Mouse (Mus musculus): ENCODE results near the gene Hspb1. TPM values are rescaled to one million over a fixed set of nuclear protein-coding genes. Genes with fewer than 3 reads are reported as not detected.

Gene Hspb1
- polyA plus RNA-seq, 1 experiment from 2014 or later: 952 TPM

- H3K9me3 ChIP-seq (replicated peaks): no peaks in the 10 kb centered on the region
- peak overlapping the region; percentile 36 for H3K4me2 ChIP-seq
- H3K4me3 ChIP-seq: no peak overlapping the region
- WGBS: 44% methylated on average over 6 of the region's 6 CpGs
- H3K36me3 ChIP-seq: peaks cover 30% of the 10 kb centered on the region
- peaks cover 54% of the 10 kb centered on the region for H3K4me1 ChIP-seq (replicated peaks)
- ATAC-seq (replicated peaks; ENCODE audit: insufficient number of reproducible peaks, insufficient read depth, low FRiP score, low read depth): peak; percentile 80
- peak overlapping the region; percentile 95 for H3K27ac ChIP-seq
- no peaks in the 10 kb centered on the region for H3K27me3 ChIP-seq
- H3K9ac ChIP-seq: 0 out of 2 replicates have a peak overlapping the region, but pooled peaks have one; percentile 15
Measured at GRCm38 (mm10) chr5:135914156-135914555, 26.4 kb downstream of the Hspb1 start.

- 59% methylated on average over 6 of the region's 6 CpGs for WGBS
- peak overlapping the region; percentile 68 for H3K27ac ChIP-seq
- peaks cover 24% of the 10 kb centered on the region for H3K36me3 ChIP-seq
- no peak overlapping the region for H3K4me3 ChIP-seq
- no peaks in the 10 kb centered on the region for H3K9me3 ChIP-seq (replicated peaks)
- ATAC-seq (replicated peaks; ENCODE audit: insufficient number of reproducible peaks, insufficient read depth, low FRiP score, low read depth): no peak
- no peaks in the 10 kb centered on the region for H3K27me3 ChIP-seq
- peaks cover 53% of the 10 kb centered on the region for H3K4me1 ChIP-seq (replicated peaks)
- H3K4me2 ChIP-seq: no peak overlapping the region
- H3K9ac ChIP-seq: no peak overlapping the region
Measured at GRCm38 (mm10) chr5:135916051-135916565, 28.4 kb downstream of the Hspb1 start.

GRCm38 (mm10) chr5:135916601-135917000 lies 28.9 kb downstream of the Hspb1 start:
- Histone ChIP-seq H3K4me2 (no peak overlapping the region), H3K4me3 (no peak overlapping the region), H3K4me1 (replicated peaks) (peaks cover 53% of the 10 kb centered on the region), H3K27ac (peak overlapping the region; percentile 68), H3K27me3 (no peaks in the 10 kb centered on the region), H3K36me3 (peaks cover 24% of the 10 kb centered on the region), H3K9ac (no peak overlapping the region), H3K9me3 (replicated peaks) (no peaks in the 10 kb centered on the region)
- WGBS: 82% methylated on average over 3 of the region's 3 CpGs
- no peak for ATAC-seq (replicated peaks; ENCODE audit: insufficient number of reproducible peaks, insufficient read depth, low FRiP score, low read depth)

- H3K27me3 ChIP-seq: no peaks in the 10 kb centered on the region
- no peak overlapping the region for H3K4me3 ChIP-seq
- peaks cover 44% of the 10 kb centered on the region for H3K4me1 ChIP-seq (replicated peaks)
- no peaks in the 10 kb centered on the region for H3K9me3 ChIP-seq (replicated peaks)
- WGBS: 89% methylated on average over 8 of the region's 8 CpGs
- ATAC-seq (replicated peaks; ENCODE audit: insufficient number of reproducible peaks, insufficient read depth, low FRiP score, low read depth): no peak
- peaks cover 31% of the 10 kb centered on the region for H3K36me3 ChIP-seq
- peak overlapping the region; percentile 68; the same call in 1 of the 2 replicates for H3K27ac ChIP-seq
- no peak overlapping the region for H3K4me2 ChIP-seq
- H3K9ac ChIP-seq: no peak overlapping the region
Measured at GRCm38 (mm10) chr5:135917327-135918058, 29.8 kb downstream of the Hspb1 start.

GRCm38 (mm10) chr5:135918059-135918437 lies 30.3 kb downstream of the Hspb1 start:
- WGBS: 89% methylated on average over 5 of the region's 5 CpGs
- Histone ChIP-seq H3K36me3 (peaks cover 34% of the 10 kb centered on the region), H3K4me2 (no peak overlapping the region), H3K9me3 (replicated peaks) (no peaks in the 10 kb centered on the region), H3K4me1 (replicated peaks) (peaks cover 39% of the 10 kb centered on the region), H3K27me3 (no peaks in the 10 kb centered on the region), H3K9ac (no peak overlapping the region), H3K27ac (no peak overlapping the region), H3K4me3 (no peak overlapping the region)
- no peak for ATAC-seq (replicated peaks; ENCODE audit: insufficient number of reproducible peaks, insufficient read depth, low FRiP score, low read depth)

- H3K27me3 ChIP-seq: no peaks in the 10 kb centered on the region
- H3K27ac ChIP-seq: no peak overlapping the region
- peaks cover 36% of the 10 kb centered on the region for H3K36me3 ChIP-seq
- H3K4me2 ChIP-seq: no peak overlapping the region
- H3K9me3 ChIP-seq (replicated peaks): no peaks in the 10 kb centered on the region
- H3K4me3 ChIP-seq: no peak overlapping the region
- ATAC-seq (replicated peaks; ENCODE audit: insufficient number of reproducible peaks, insufficient read depth, low FRiP score, low read depth): no peak
- no peak overlapping the region for H3K9ac ChIP-seq
- WGBS: 90% methylated on average over 5 of the region's 5 CpGs
- peaks cover 33% of the 10 kb centered on the region for H3K4me1 ChIP-seq (replicated peaks)
Measured at GRCm38 (mm10) chr5:135918593-135918992, 30.9 kb downstream of the Hspb1 start.

- H3K4me3 ChIP-seq: no peak overlapping the region
- no peaks in the 10 kb centered on the region for H3K27me3 ChIP-seq
- H3K9ac ChIP-seq: no peak overlapping the region
- WGBS: 87% methylated on average over 3 of the region's 3 CpGs
- no peak overlapping the region for H3K4me2 ChIP-seq
- H3K27ac ChIP-seq: no peak overlapping the region
- H3K36me3 ChIP-seq: peaks cover 42% of the 10 kb centered on the region
- H3K9me3 ChIP-seq (replicated peaks): no peaks in the 10 kb centered on the region
- ATAC-seq (replicated peaks; ENCODE audit: insufficient number of reproducible peaks, insufficient read depth, low FRiP score, low read depth): no peak
- peaks cover 21% of the 10 kb centered on the region for H3K4me1 ChIP-seq (replicated peaks)
Measured at GRCm38 (mm10) chr5:135919902-135920301, 32.2 kb downstream of the Hspb1 start.

- Histone ChIP-seq H3K9me3 (replicated peaks) (no peaks in the 10 kb centered on the region), H3K4me2 (no peak overlapping the region), H3K4me3 (no peak overlapping the region), H3K27ac (no peak overlapping the region), H3K36me3 (peaks cover 57% of the 10 kb centered on the region), H3K9ac (no peak overlapping the region), H3K27me3 (no peaks in the 10 kb centered on the region), H3K4me1 (replicated peaks) (peaks cover under 1% of the 10 kb centered on the region; the same call in 1 of the 2 replicates)
- ATAC-seq (replicated peaks; ENCODE audit: insufficient number of reproducible peaks, insufficient read depth, low FRiP score, low read depth): no peak
- 97% methylated on average over 7 of the region's 7 CpGs for WGBS
Measured at GRCm38 (mm10) chr5:135923901-135924300, 36.2 kb downstream of the Hspb1 start.

GRCm38 (mm10) chr5:135929685-135930424 lies 42.1 kb downstream of the Hspb1 start:
- no peak for ATAC-seq (replicated peaks; ENCODE audit: insufficient number of reproducible peaks, insufficient read depth, low FRiP score, low read depth)
- peaks cover 53% of the 10 kb centered on the region for H3K36me3 ChIP-seq
- H3K4me2 ChIP-seq: no peak overlapping the region
- no peak overlapping the region for H3K9ac ChIP-seq
- H3K4me3 ChIP-seq: no peak overlapping the region
- H3K27ac ChIP-seq: no peak overlapping the region
- no peaks in the 10 kb centered on the region for H3K27me3 ChIP-seq
- WGBS: 70% methylated on average over 6 of the region's 6 CpGs
- no peaks in the 10 kb centered on the region for H3K9me3 ChIP-seq (replicated peaks)
- peaks cover 29% of the 10 kb centered on the region for H3K4me1 ChIP-seq (replicated peaks)

- Histone ChIP-seq H3K27me3 (no peaks in the 10 kb centered on the region), H3K36me3 (peaks cover 40% of the 10 kb centered on the region)
Measured at GRCm38 (mm10) chr5:135931526-135931925, 43.8 kb downstream of the Hspb1 start.

GRCm38 (mm10) chr5:135932359-135932758 lies 44.6 kb downstream of the Hspb1 start:
- peaks cover 35% of the 10 kb centered on the region for H3K36me3 ChIP-seq
- no peak for ATAC-seq (replicated peaks; ENCODE audit: insufficient number of reproducible peaks, insufficient read depth, low FRiP score, low read depth)
- 57% methylated on average over 2 of the region's 2 CpGs for WGBS
- peaks cover 34% of the 10 kb centered on the region for H3K4me1 ChIP-seq (replicated peaks)
- no peaks in the 10 kb centered on the region for H3K27me3 ChIP-seq
- no peak overlapping the region for H3K9ac ChIP-seq
- H3K9me3 ChIP-seq (replicated peaks): no peaks in the 10 kb centered on the region
- peak overlapping the region; percentile 36; the same call in 1 of the 2 replicates for H3K4me2 ChIP-seq
- H3K27ac ChIP-seq: no peak overlapping the region
- peak overlapping the region; percentile 21; the same call in 1 of the 2 replicates for H3K4me3 ChIP-seq

More at GRCm38 (mm10) chr5:135931526-135931925, 43.8 kb downstream of the Hspb1 start:
- Histone ChIP-seq H3K4me2 (0 out of 2 replicates have a peak overlapping the region, but pooled peaks have one; percentile 3), H3K4me1 (replicated peaks) (peaks cover 34% of the 10 kb centered on the region), H3K27ac (no peak overlapping the region), H3K9ac (no peak overlapping the region), H3K9me3 (replicated peaks) (no peaks in the 10 kb centered on the region), H3K4me3 (no peak overlapping the region)
- 70% methylated on average over 9 of the region's 9 CpGs for WGBS
- no peak for ATAC-seq (replicated peaks; ENCODE audit: insufficient number of reproducible peaks, insufficient read depth, low FRiP score, low read depth)
